Mouse (Mus musculus): Measurements from ENCODE around the gene Snrnp25. TPM values are rescaled to one million over a fixed set of nuclear protein-coding genes. Genes with fewer than 3 reads are reported as not detected.
"Not testable (repeated sequence)": the region's sequence is repeated elsewhere in the genome, so short reads cannot be mapped to it uniquely, and the experiment has no call there.

The Snrnp25 gene
- polyA plus RNA-seq, 1 experiment = 29.6 TPM

DNA sequence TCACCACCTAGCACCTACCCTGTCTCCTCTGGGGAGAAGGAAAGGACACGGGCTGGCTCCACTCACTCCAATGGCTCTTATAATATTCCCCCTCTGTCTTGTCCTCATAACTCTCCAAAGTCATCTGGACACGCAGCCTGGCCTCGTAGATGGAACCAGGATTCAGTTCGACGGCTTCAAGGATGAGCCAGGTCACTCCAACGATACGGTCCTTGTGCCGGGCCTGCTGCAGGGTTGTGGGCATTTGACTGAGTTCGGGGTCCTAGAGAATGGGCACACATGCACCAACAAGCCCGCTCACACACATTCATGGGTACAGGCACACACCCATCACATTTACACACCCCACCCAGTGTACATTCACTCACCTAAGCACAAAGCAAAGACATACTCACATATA lies 12.1 kb upstream of the Snrnp25 start:
- H3K4me3 ChIP-seq (ENCODE audit: insufficient read depth, low read length) = no peak overlapping the region
- no peak overlapping the region for H3K27ac ChIP-seq (ENCODE audit: insufficient read depth, low read depth, low read length)
- TF ChIP-seq CTCF (IDR thresholded peaks at IDR 0.05; ENCODE audit: low read depth, low read length) (no peak), POLR2A (IDR thresholded peaks at IDR 0.05; ENCODE audit: borderline replicate concordance, low read depth, low read length) (no peak)
- no peaks in the 10 kb centered on the region for H3K4me1 ChIP-seq (ENCODE audit: control insufficient read depth, insufficient read depth, low read length)

DNA sequence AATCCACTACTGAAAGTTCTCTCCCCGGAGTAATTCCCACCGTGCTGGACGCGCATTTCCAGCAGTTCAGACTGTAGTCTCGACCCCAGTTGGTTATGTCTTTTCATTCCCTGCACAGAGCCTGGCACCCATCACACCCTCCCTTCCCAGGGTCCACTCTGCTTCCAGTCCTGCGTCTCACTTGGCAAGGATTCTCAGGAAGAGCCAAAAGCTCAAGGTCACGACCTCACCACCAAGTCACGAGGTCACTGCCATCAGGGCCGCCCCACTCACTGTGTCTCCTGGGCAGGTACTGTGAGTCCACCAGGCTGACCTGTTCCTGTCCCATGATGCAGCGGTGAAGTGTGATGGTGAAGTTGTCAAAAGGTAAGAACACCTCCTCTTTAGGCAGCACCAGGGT lies 11.1 kb upstream of the Snrnp25 start:
- Histone ChIP-seq H3K4me3 (ENCODE audit: insufficient read depth, low read length) (no peak overlapping the region), H3K27ac (ENCODE audit: insufficient read depth, low read depth, low read length) (no peak overlapping the region), H3K4me1 (ENCODE audit: control insufficient read depth, insufficient read depth, low read length) (no peaks in the 10 kb centered on the region)
- TF ChIP-seq CTCF (IDR thresholded peaks at IDR 0.05; ENCODE audit: low read depth, low read length) = no peak
- no peak for TF ChIP-seq POLR2A (IDR thresholded peaks at IDR 0.05; ENCODE audit: borderline replicate concordance, low read depth, low read length)

DNA sequence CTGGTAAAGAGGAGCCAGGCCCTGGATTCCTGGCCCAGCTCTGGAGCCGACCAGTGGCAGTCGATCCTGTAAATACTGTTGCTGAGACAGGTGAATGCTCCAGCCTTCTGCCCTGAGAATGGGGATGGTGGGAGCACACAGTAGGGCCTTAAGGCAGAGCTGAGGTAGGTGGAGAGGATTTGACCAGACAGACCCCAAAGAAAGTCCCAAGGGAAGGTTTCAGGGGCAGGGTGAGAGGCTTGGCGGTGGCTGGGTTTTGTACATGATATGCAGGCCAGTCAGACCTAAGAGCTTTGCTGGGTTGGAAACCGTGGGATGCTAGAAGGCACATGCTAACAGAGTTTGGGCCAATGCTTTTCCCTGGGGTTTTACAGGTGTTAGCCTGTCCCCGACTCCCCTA lies 10.6 kb upstream of the Snrnp25 start:
- H3K4me1 ChIP-seq (ENCODE audit: control insufficient read depth, insufficient read depth, low read length) = no peaks in the 10 kb centered on the region
- TF ChIP-seq CTCF (IDR thresholded peaks at IDR 0.05; ENCODE audit: low read depth, low read length) (no peak), POLR2A (IDR thresholded peaks at IDR 0.05; ENCODE audit: borderline replicate concordance, low read depth, low read length) (no peak)
- no peak overlapping the region for H3K4me3 ChIP-seq (ENCODE audit: insufficient read depth, low read length)

DNA sequence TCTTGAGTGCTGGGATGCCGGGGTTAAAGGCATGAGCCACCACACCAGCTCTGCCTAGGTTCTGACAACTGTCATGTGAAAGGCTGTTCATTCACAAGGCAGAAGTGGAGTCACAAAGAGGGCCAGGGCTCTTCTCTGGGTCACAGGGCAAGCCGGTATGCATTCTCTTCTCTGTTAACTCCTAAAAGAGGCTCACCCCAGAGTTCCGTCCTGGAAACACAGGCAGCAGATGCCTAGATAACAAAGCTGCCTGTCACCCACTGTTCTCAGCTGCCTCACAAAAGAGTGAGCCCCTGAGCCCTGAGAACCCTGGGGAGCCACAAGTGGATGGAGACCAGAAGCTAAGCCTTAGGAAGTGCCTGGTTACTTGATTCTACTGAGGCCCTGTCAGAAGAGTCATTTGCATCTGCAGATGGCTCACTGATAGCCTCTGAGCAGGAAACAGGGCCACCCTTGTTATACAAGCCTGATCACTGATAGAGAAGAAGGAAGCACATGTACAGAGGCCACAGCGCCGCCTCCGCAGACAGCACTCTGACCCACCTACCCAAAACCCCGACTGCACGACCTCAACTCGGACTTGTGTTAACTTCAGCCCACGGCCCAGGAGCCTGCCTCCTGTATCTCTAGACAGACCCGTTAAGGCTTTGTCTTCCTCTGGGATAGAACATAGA lies 9.2 kb upstream of the Snrnp25 start:
- H3K4me3 ChIP-seq (ENCODE audit: insufficient read depth, low read length) = no peak overlapping the region
- H3K4me1 ChIP-seq (ENCODE audit: control insufficient read depth, insufficient read depth, low read length) = no peaks in the 10 kb centered on the region
- H3K27ac ChIP-seq (ENCODE audit: insufficient read depth, low read depth, low read length) = no peak overlapping the region
- no peak for TF ChIP-seq CTCF (IDR thresholded peaks at IDR 0.05; ENCODE audit: low read depth, low read length)
- TF ChIP-seq POLR2A (IDR thresholded peaks at IDR 0.05; ENCODE audit: borderline replicate concordance, low read depth, low read length) = no peak

More for the DNA sequence above, 10.6 kb upstream of the Snrnp25 start:
- H3K27ac ChIP-seq (ENCODE audit: insufficient read depth, low read depth, low read length) = no peak overlapping the region

DNA sequence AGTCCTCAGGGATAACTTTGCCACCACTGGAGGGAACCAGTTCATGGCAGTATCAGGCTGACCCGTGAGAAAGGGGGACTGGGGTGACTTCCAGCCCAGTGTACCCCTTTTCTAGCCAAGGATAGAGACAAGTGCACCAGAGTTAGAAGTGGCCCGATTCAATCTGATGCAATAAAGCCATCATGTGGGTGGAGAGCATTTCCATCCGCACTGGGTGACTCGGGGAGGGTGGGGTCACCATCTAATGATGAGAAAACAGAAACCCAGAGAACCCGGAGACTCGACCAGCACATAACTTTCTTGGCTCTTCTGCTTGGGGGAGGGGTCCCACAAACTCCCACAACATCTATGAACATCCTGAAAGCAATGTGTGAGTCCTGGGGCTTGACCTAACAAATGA lies 8.5 kb upstream of the Snrnp25 start:
- Histone ChIP-seq H3K4me3 (ENCODE audit: insufficient read depth, low read length) (no peak overlapping the region), H3K4me1 (ENCODE audit: control insufficient read depth, insufficient read depth, low read length) (no peaks in the 10 kb centered on the region), H3K27ac (ENCODE audit: insufficient read depth, low read depth, low read length) (no peak overlapping the region)
- TF ChIP-seq CTCF (IDR thresholded peaks at IDR 0.05; ENCODE audit: low read depth, low read length) (no peak), POLR2A (IDR thresholded peaks at IDR 0.05; ENCODE audit: borderline replicate concordance, low read depth, low read length) (no peak)

DNA sequence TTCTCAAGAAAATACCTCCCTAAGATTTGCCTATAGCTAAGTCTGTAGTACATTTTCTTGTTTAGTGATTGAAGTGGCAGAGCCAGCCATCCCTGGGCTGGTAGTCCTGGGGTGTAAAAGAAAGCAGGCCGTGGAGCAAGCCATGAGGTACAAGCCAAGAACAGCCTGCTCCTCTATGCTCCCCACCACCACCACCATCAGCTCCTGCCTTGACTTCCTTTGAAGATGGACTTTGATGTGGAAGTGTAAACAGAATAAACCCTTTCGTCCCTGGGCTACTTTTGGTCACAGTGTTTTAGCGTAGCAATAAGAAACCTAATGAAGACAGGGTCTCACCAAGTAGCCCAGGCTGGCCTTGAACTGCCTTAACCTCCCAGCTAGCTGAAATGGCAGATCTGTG lies 7.4 kb upstream of the Snrnp25 start:
- no peaks in the 10 kb centered on the region for H3K4me1 ChIP-seq (ENCODE audit: control insufficient read depth, insufficient read depth, low read length)
- H3K27ac ChIP-seq (ENCODE audit: insufficient read depth, low read depth, low read length) = no peak overlapping the region
- no peak for TF ChIP-seq POLR2A (IDR thresholded peaks at IDR 0.05; ENCODE audit: borderline replicate concordance, low read depth, low read length)
- no peak for TF ChIP-seq CTCF (IDR thresholded peaks at IDR 0.05; ENCODE audit: low read depth, low read length)
- H3K4me3 ChIP-seq (ENCODE audit: insufficient read depth, low read length) = no peak overlapping the region

DNA sequence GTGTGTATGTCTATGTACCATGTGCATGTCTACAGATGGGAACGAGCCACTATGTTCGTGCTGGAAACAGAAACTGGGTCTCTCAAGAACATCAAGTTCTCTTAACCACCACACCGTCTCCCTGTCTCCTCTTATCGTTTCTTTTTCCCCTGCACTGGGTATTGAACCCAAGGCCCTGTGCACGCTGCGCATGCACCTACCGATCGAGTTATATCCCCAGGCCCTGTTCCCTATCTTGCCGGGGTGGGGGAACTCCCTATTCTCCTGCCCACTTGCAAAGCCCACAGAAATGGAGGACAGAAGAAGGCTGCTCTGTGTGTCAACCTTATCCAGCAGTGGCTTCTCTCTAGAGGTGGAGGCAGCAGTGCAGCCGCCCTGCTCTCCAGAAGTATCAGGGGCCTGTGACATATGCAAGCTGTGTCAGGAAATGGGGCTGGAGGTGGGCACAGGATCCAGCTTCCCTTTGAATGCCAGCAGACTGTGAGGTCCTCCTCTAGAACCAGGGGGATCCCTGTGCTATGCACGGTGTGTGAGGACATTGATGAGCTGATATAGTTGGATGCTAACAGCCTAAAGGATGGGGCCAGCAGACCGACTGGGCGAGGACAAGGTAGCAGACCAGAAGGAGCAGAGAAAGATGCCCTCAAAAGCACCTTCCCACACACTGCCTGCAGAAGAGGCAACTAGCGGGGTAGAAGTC lies 6.8 kb upstream of the Snrnp25 start:
- Histone ChIP-seq H3K4me1 (ENCODE audit: control insufficient read depth, insufficient read depth, low read length) (no peaks in the 10 kb centered on the region), H3K4me3 (ENCODE audit: insufficient read depth, low read length) (no peak overlapping the region), H3K27ac (ENCODE audit: insufficient read depth, low read depth, low read length) (no peak overlapping the region)
- TF ChIP-seq POLR2A (IDR thresholded peaks at IDR 0.05; ENCODE audit: borderline replicate concordance, low read depth, low read length) (no peak), CTCF (IDR thresholded peaks at IDR 0.05; ENCODE audit: low read depth, low read length) (no peak)

DNA sequence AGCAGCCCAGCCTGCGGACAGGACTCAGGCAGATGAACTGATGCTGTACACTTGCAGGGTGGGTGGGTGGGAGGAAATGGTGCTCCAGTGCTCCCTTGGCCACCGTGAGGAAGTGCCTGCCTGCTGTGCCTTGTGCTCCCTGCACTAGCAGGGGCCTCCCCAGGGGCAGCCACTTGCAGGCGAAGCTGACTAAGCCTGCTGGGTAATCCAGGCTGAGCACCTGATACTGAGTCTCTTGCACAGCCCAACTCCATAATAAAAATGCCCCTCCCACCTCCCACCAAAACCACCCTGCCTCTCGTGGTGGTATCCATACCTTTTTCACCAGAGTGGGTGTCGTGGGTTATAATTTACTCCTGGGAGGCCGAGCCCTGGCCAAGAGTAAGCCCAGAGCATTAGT lies 6.0 kb upstream of the Snrnp25 start:
- Histone ChIP-seq H3K4me1 (ENCODE audit: control insufficient read depth, insufficient read depth, low read length) (no peaks in the 10 kb centered on the region), H3K27ac (ENCODE audit: insufficient read depth, low read depth, low read length) (no peak overlapping the region), H3K4me3 (ENCODE audit: insufficient read depth, low read length) (no peak overlapping the region)
- TF ChIP-seq CTCF (IDR thresholded peaks at IDR 0.05; ENCODE audit: low read depth, low read length) (no peak), POLR2A (IDR thresholded peaks at IDR 0.05; ENCODE audit: borderline replicate concordance, low read depth, low read length) (no peak)

DNA sequence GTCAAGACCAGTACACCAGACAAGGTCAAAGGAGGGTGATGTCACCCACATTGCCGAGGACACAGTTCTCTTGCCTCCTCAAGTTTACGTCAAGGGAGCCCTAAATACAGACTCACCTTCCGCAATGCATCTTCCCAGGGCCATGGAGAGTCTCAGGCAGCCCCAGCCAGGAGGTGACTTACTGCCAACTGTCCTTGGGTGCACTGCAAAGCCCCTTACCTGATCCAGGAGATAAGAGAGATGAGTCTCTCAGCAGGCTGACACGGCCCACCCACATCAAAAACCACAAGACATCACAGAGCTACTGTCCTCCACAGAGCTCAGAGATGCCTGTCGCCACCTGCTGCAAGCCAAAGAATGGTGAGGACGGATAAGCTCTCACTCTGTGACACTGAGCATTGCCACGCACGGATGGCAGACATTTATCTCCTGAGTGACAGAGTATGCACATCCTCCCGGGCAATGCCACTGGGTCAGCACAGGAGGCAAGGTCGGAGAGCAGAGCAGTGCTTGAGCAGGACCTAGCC lies 5.1 kb upstream of the Snrnp25 start, which contains the start of gene Il9r:
TSS of gene Il9r (minus strand) at position 205 of the 527 bp plus-strand sequence.
- Histone ChIP-seq H3K27ac (ENCODE audit: insufficient read depth, low read depth, low read length) (no peak within 1 kb of the TSS), H3K4me1 (ENCODE audit: control insufficient read depth, insufficient read depth, low read length) (no peaks in the 10 kb centered on the region), H3K4me3 (ENCODE audit: insufficient read depth, low read length) (no peak within 1 kb of the TSS)
- TF ChIP-seq CTCF (IDR thresholded peaks at IDR 0.05; ENCODE audit: low read depth, low read length) = no peak
- no peak for TF ChIP-seq POLR2A (IDR thresholded peaks at IDR 0.05; ENCODE audit: borderline replicate concordance, low read depth, low read length)

DNA sequence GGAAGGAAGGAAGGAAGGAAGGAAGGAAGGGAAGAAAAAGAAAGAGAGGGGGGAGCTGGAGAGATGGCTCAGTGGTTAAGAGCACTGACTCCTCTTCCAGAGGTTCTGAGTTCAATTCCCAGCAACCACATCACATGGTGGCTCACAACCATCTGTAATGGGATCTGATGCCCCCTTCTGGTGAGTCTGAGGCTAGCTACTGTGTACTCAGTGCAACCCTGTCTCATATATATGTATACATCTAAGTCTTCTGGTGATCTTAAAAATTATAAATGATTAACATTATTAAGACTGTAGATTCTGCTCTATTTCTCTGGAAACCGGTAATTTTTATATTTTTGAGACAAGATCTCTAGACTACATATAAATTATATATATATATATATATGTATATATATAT lies 4.2 kb upstream of the Snrnp25 start:
- not testable (repeated sequence) for H3K4me1 ChIP-seq (ENCODE audit: control insufficient read depth, insufficient read depth, low read length); H3K27ac ChIP-seq (ENCODE audit: insufficient read depth, low read depth, low read length); H3K4me3 ChIP-seq (ENCODE audit: insufficient read depth, low read length)
